Mouse (Mus musculus) c-Kit-negative CD71-positive TER-119-positive erythroid progenitor cells, embryonic 14.5 days (primary cell): ENCODE results near the gene Rnf212b.

Experiments
- DNase-seq: peaks from one replicate; pipeline ENCODE4 v3.0.0-alpha.2; 2013; ENCODE audit warnings: low read depth, low spot score

Gene Rnf212b

GRCm38 (mm10) chr14:54796760-54797159 is 17.2 kb upstream of the Rnf212b start:
- DNase-seq = no peak

- no peak for DNase-seq
Observed at GRCm38 (mm10) chr14:54799686-54800085, 14.3 kb upstream of the Rnf212b start.

DNA sequence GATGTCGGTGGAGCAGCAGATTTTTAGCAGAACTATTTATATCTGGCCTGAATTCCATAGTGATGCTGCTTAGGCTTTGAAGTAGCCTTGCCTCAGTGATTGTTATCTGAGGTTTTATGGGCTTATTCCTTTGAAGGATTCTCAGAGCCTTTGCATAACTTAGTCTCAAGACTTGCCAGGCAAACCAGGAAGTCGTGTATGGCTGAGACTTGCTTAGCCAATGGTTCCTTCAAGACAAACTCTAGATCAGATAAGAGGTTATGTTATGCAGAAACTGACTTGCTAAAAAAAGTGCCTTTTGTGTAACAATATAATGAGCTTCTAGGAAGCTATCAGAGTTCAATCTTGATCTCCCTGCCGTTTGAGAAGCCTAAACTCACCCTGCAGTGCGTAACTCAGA is 11.5 kb upstream of the Rnf212b start:
- DNase-seq = no peak

DNA sequence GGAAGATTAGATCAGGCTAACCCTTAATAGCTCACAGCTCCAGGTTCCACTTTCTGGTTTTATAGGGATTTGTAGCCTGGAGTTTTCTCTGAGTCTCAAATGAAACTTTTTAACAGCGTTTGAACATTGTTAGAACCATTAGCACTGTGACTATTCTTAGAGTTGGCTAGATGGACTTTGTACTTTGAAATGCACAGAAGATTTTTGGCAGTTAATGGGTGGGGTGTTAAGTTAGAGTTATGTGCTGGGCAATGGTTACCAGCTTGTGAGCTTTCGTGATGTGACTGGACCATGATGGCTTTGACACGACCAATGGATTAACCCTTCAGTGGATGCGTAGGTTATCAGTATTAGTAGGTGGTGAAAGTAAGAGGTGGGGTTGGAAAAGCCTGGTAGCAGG is 7.8 kb upstream of the Rnf212b start:
- no peak for DNase-seq

DNA sequence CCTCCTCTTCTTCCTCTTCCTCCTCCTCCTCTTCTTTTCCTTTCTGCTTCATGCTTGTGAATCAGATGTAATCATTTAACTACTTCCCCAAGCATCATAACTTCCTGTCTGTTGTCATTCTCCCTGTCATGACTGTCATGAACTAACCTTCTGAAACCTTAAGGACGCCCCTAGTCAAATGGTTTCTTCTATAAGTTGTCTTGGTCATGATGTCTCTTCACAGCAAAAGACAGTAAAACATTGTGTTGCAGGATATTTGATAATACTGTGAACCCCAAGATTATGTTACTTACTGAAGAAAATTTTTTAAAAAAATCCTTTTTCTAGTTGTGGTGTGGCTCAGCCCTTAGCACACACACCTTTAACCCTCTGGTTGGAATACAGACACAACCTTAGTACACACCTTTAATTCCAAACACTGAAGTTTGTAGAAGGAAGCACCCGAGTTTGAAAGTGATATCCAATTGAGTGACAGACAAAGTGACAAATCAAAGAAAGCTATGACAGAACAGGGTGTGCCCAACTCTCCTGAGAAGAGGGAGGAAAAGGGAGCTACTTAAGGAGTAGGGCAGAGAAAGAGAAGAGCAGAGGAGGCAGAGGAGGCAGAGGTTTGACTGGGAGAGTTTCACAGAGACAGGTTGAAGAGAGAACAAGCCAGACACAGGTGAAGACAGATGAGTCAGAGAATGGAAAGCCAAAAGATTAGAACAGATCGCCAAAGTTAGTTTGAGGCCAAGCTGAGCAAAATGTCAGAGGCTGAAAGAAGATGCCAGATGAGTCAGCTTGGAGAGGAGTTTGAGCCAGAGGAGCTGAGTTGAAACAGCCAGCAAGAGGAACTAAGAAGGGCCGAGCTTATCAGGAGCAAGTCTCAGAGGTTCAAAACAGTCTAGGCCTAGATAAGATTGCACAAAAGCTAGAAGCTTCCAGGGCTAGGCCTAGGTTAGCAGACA is 4.9 kb upstream of the Rnf212b start:
- DNase-seq = no peak

GRCm38 (mm10) chr14:54809668-54810033 is 4.3 kb upstream of the Rnf212b start:
- DNase-seq = no peak

GRCm38 (mm10) chr14:54815737-54816136 is 1.8 kb downstream of the Rnf212b start:
- DNase-seq = no peak

DNA sequence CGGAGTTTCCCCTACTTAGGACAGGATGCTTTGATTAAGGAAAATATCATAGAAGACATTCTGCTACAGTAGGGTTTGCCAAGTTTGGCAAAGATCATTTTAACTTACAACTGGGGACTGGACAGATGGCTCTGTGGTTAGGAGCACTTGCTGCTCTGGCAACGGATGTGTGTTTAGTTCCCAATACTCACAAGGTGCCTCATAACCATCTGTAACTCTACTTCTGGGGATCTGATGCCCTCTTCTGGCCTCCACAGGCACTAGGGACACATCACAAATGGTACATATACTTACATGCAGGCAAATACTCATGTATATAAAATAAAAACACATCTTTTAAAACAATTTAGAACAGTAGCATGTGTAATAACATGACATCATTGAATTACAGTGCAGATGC is 3.9 kb downstream of the Rnf212b start:
- no peak for DNase-seq

DNA sequence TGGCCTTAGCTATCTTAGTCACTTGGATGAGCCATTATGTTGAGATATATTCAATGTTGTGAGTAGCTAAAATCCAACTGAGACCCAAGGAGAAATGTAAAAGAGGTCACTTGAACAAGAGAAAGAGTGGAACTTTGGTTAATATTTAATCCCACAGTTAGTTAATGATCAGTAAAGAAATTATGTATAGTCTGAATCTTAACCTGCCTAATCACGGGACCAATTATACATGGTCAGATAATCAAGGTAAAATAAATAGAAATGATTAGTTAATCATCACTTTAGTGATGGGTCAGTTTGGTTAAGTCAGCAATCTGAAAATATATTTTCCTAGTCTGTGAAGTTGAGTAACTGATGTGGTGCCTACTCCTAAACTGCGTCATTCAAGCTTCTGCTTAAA is 8.4 kb downstream of the Rnf212b start:
- no peak for DNase-seq

- no peak for DNase-seq
Observed at GRCm38 (mm10) chr14:54823716-54824115, 9.8 kb downstream of the Rnf212b start.

DNA sequence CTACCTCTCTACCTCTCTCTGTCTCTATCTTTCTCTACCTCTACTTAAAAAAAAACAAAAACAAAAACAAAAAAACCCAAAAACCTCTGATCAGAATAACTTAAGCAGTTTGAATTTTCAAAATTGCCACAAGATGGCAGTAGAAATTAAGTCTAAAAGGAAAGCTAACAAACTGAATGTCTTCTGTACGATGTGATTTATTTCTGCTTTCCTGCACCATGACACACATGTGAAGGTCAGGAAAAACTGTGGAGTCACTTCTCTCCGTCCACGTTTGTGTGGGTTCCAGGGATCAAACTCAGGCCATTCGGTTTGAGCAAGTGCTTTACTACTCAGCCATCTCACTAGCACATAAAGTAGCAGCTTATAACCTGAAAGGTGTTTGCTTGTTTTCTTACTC is 29.5 kb downstream of the Rnf212b start:
- DNase-seq = no peak

DNA sequence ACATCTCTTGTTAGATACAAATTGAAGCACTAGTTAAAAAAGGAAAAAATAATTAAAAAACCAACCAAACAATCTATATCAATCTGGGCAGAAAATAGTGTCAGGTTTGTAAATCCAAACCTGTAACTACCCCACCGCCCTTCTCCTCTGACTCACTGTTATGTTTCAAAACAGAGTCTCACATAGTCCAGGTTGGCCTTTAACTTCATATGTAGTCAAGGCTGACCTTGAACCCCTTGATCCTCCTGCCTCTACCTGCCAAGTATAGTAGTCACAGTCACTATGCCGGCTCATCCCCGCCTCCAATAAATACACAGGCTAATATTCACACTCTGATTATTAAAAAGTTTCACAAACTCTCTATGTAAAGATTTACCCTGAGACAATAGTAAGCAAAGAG is 41.8 kb downstream of the Rnf212b start:
- no peak for DNase-seq

GRCm38 (mm10) chr14:54856703-54857102 is 42.8 kb downstream of the Rnf212b start:
- DNase-seq = no peak

GRCm38 (mm10) chr14:54857891-54858290 is 44.0 kb downstream of the Rnf212b start:
- DNase-seq = no peak

DNA sequence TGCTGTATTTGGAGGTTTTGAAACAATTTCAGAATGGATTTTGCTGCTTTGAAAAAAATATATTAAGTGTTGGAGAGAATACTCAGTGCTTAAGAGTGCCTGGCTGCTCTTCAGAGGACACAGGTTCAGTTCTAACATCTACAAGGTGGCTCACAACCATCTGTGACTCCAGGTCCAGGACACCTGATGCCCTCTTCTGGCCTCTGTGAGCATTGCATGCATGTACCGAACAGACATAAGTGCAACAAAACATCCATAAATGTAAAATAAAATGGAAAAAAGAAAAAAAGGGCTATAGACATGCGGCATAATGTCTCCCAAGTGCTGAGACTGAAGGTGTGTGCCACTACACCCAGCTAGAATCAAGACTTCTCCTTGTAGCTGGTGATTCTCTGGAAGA is 46.6 kb downstream of the Rnf212b start:
- DNase-seq = no peak

- DNase-seq = peak; percentile 72
Observed at GRCm38 (mm10) chr14:54863501-54864312, 49.8 kb downstream of the Rnf212b start.

- peak; percentile 20 for DNase-seq
Observed at GRCm38 (mm10) chr14:54864313-54865036, 50.5 kb downstream of the Rnf212b start.

DNA sequence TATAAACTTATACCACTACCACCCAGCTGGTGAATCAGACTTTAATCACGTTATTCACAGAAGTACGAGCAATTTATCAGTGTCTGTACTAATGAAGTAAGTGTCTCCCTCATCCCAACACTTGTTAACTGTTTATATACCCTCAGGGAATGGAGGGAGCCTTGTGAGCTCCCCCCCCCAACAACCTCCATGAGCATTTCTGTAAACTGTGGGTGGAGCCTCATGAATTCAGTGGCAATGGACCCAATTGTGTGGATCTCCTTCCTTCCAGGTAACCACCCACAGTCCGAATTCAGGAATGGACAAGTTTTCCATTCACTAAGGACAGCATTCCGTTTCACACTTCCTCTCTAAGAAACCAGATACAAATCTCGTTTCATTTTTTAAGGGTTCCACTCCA is 51.7 kb downstream of the Rnf212b start:
- DNase-seq = no peak

GRCm38 (mm10) chr14:54866268-54866667 is 52.3 kb downstream of the Rnf212b start:
- DNase-seq = no peak

DNA sequence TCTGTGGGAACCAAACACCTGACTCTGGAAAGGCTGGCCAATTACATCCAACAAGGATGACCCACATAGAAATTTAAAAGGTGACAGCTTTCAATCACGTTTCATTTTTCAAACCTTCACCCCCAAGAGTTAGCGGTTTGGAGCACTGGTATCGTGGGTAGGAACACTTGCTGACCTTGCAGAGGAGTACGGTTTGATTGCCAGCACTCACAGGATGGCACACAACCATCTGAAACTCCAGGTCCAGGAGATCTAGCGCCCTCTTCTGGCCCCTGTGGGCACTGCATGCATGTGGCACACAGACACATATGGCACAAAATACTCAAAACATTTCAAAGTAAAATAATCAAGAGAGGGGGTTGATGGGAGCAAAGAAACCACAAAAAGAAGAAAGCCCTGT is 53.0 kb downstream of the Rnf212b start:
- no peak for DNase-seq

DNA sequence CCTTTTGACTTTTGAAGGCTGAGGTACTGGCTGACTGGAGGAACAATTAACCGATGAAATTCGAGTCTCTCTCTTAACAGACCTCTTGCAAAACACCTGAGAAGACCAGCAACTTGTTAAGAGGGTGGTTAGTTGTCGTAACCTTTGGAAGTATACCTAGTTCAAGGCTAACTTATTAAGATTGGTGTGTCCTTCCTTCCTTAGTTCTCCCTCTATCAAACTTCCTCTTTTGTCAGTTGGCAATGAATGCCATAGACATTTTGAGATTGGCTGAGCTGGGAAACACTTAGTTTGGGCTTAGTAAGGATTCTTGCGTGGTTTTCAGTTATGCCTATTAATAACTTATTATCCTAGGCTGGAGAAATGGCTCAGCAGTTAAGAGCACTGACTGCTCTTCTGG is 54.1 kb downstream of the Rnf212b start:
- no peak for DNase-seq

- no peak for DNase-seq
Observed at GRCm38 (mm10) chr14:54870861-54871260, 56.9 kb downstream of the Rnf212b start, which contains the start of gene Homez. Homez (minus strand) TSS chr14:54870961.
